Mouse (Mus musculus) heart, embryonic 13.5 days (tissue): ENCODE results near the gene Arrdc1. TPM values are rescaled to one million over a fixed set of nuclear protein-coding genes. Genes with fewer than 3 reads are reported as not detected.

Experiments
- ATAC-seq: fragments of 200-750 bp; cut with Nextera tagmentation; 2 replicates; pipeline ENCODE4 v1.8.0; 2017; ENCODE audit warnings: moderate TSS enrichment; ENCODE audit not compliant: insufficient number of reproducible peaks, low FRiP score, low TSS enrichment; ENCODE audit errors: extremely low read depth
- H3K27ac ChIP-seq: fragments of 300-500 bp; sonication (generic); replicated peaks from 2 replicates; pipeline ENCODE4 v1.5.1; 2015; ENCODE audit warnings: moderate library complexity, mild to moderate bottlenecking, inconsistent platforms
- H3K27me3 ChIP-seq: fragments of 300-500 bp; sonication (generic); replicated peaks from 2 replicates; pipeline ENCODE4 v1.6.1; 2015; ENCODE audit warnings: mild to moderate bottlenecking, inconsistent platforms
- H3K36me3 ChIP-seq: fragments of 300-500 bp; sonication (generic); 2 replicates; pipeline ENCODE4 v1.6.1; 2015; ENCODE audit warnings: mild to moderate bottlenecking, inconsistent platforms
- H3K4me1 ChIP-seq: fragments of 300-500 bp; sonication (generic); 2 replicates; pipeline ENCODE4 v1.6.1; 2015; ENCODE audit warnings: inconsistent platforms
- H3K4me2 ChIP-seq: fragments of 300-500 bp; sonication (generic); 2 replicates; pipeline ENCODE4 v1.6.1; 2015; ENCODE audit warnings: inconsistent platforms, mild to moderate bottlenecking, moderate library complexity
- H3K4me3 ChIP-seq: fragments of 300-500 bp; sonication (generic); 2 replicates; pipeline ENCODE4 v1.5.1; 2015; ENCODE audit warnings: moderate library complexity, mild to moderate bottlenecking, inconsistent platforms
- H3K9ac ChIP-seq: fragments of 300-500 bp; sonication (generic); 2 replicates; pipeline ENCODE4 v1.6.1; 2015; ENCODE audit warnings: inconsistent platforms, mild to moderate bottlenecking, moderate library complexity
- H3K9me3 ChIP-seq: fragments of 300-500 bp; sonication (generic); 2 replicates; pipeline ENCODE4 v1.6.1; 2016; ENCODE audit warnings: inconsistent platforms
- WGBS: fragments of 180-500 bp; shearing (Covaris S2); methylation state at CpG from one replicate; pipeline ENCODE4 v1.1.7; 2015; ENCODE audit warnings: mixed read lengths; 5-methylcytosine and 5-hydroxymethylcytosine counted together
- microRNA-seq: library from miRNA; unstranded; fragments of <30 nt; microRNA quantifications from one replicate; pipeline ENCODE4, GENCODE M21; 2016
- polyA plus RNA-seq: library from polyadenylated mRNA; unstranded; fragments of >200 nt; fragmentation: Nextera tagmentation; extraction: Ambion mirVana; gene quantifications from 2 replicates; pipeline ENCODE4 v1.2.1, GENCODE M21; 2015

Arrdc1 gene
- polyA plus RNA-seq, 1 experiment from 2014 or later: 15.0 TPM

GRCm38 (mm10) chr2:24896761-24897160, 38.3 kb downstream of the Arrdc1 start:
- no peak overlapping the region for H3K4me3 ChIP-seq
- H3K4me2 ChIP-seq: no peak overlapping the region
- H3K9ac ChIP-seq: no peak overlapping the region
- H3K27me3 ChIP-seq: no peaks in the 10 kb centered on the region
- ATAC-seq: no peak
- 81% methylated on average over 4 of the region's 4 CpGs for WGBS
- no peaks in the 10 kb centered on the region for H3K9me3 ChIP-seq
- no peak overlapping the region for H3K27ac ChIP-seq
- H3K36me3 ChIP-seq: peaks cover 12% of the 10 kb centered on the region
- peaks cover 24% of the 10 kb centered on the region for H3K4me1 ChIP-seq

- H3K9me3 ChIP-seq: no peaks in the 10 kb centered on the region
- no peak overlapping the region for H3K4me2 ChIP-seq
- H3K27ac ChIP-seq: no peak overlapping the region
- H3K36me3 ChIP-seq: peaks cover 12% of the 10 kb centered on the region
- no peak for ATAC-seq
- no peaks in the 10 kb centered on the region for H3K27me3 ChIP-seq
- 91% methylated on average over 1 of the region's 1 CpGs for WGBS
- H3K4me3 ChIP-seq: no peak overlapping the region
- peaks cover 27% of the 10 kb centered on the region for H3K4me1 ChIP-seq
- H3K9ac ChIP-seq: no peak overlapping the region
Measured at GRCm38 (mm10) chr2:24894211-24894610, 40.8 kb downstream of the Arrdc1 start.

GRCm38 (mm10) chr2:24892318-24892717, 42.7 kb downstream of the Arrdc1 start:
- 86% methylated on average over 5 of the region's 5 CpGs for WGBS
- ATAC-seq: no peak

GRCm38 (mm10) chr2:24890541-24891447, 44.3 kb downstream of the Arrdc1 start:
- H3K36me3 ChIP-seq: peaks cover 14% of the 10 kb centered on the region
- 58% methylated on average over 6 of the region's 6 CpGs for WGBS
- H3K4me2 ChIP-seq: no peak overlapping the region
- H3K4me1 ChIP-seq: peaks cover 27% of the 10 kb centered on the region
- no peak overlapping the region for H3K9ac ChIP-seq
- ATAC-seq: no peak
- no peak overlapping the region for H3K27ac ChIP-seq
- no peak overlapping the region for H3K4me3 ChIP-seq
- H3K9me3 ChIP-seq: no peaks in the 10 kb centered on the region
- no peaks in the 10 kb centered on the region for H3K27me3 ChIP-seq

More at GRCm38 (mm10) chr2:24892318-24892717, 42.7 kb downstream of the Arrdc1 start:
- H3K9ac ChIP-seq: no peak overlapping the region
- no peaks in the 10 kb centered on the region for H3K27me3 ChIP-seq
- H3K27ac ChIP-seq: no peak overlapping the region
- H3K9me3 ChIP-seq: no peaks in the 10 kb centered on the region
- H3K4me3 ChIP-seq: no peak overlapping the region
- no peak overlapping the region for H3K4me2 ChIP-seq
- peaks cover 27% of the 10 kb centered on the region for H3K4me1 ChIP-seq
- H3K36me3 ChIP-seq: no peaks in the 10 kb centered on the region

- WGBS: 80% methylated on average over 5 of the region's 5 CpGs
- H3K27ac ChIP-seq: no peak overlapping the region
- H3K9ac ChIP-seq: no peak overlapping the region
- H3K4me2 ChIP-seq: no peak overlapping the region
- no peaks in the 10 kb centered on the region for H3K9me3 ChIP-seq
- no peak overlapping the region for H3K4me3 ChIP-seq
- no peaks in the 10 kb centered on the region for H3K27me3 ChIP-seq
- peaks cover 29% of the 10 kb centered on the region for H3K36me3 ChIP-seq
- ATAC-seq: no peak
- peaks cover 27% of the 10 kb centered on the region for H3K4me1 ChIP-seq
Measured at GRCm38 (mm10) chr2:24888895-24889294, 46.2 kb downstream of the Arrdc1 start.

- no peaks in the 10 kb centered on the region for H3K27me3 ChIP-seq
- H3K4me2 ChIP-seq: no peak overlapping the region
- H3K9me3 ChIP-seq: no peaks in the 10 kb centered on the region
- WGBS: 93% methylated on average over 2 of the region's 2 CpGs
- no peak overlapping the region for H3K27ac ChIP-seq
- peaks cover 81% of the 10 kb centered on the region for H3K36me3 ChIP-seq
- H3K9ac ChIP-seq: no peak overlapping the region
- no peak overlapping the region for H3K4me3 ChIP-seq
- ATAC-seq: no peak
- H3K4me1 ChIP-seq: no peaks in the 10 kb centered on the region
Measured at GRCm38 (mm10) chr2:24880686-24881085, 54.4 kb downstream of the Arrdc1 start.

Small RNA genes within 50 kb of the gene (microRNA-seq; reads per million reads assigned to microRNA genes)
- not detected for gene Gm22875

Other genes starting within 250 kb of the Arrdc1 start
- gene Cacna1b, start 172.1 kb downstream of the Arrdc1 start, polyA plus RNA-seq: 0.15 TPM in 2 replicates
- 52.3 and 55.5 TPM in 2 replicates for gene Ehmt1, start 15.6 kb downstream of the Arrdc1 start, polyA plus RNA-seq
- gene Zmynd19, start 14.5 kb upstream of the Arrdc1 start, polyA plus RNA-seq: 8.1 and 10.0 TPM in 2 replicates
- 18.5 and 20.0 TPM in 2 replicates for gene Dph7, start 27.1 kb upstream of the Arrdc1 start, polyA plus RNA-seq
- 109 and 125 TPM in 2 replicates for gene Mrpl41, start 39.8 kb upstream of the Arrdc1 start, polyA plus RNA-seq
- gene Pnpla7, start 40.8 kb upstream of the Arrdc1 start, polyA plus RNA-seq: 7.7 and 8.7 TPM in 2 replicates
- 49.4 and 51.0 TPM in 2 replicates for gene Nsmf, start 119.1 kb upstream of the Arrdc1 start, polyA plus RNA-seq
- gene Entpd8, start 145.1 kb upstream of the Arrdc1 start, polyA plus RNA-seq: not detected in 2 replicates
- gene Noxa1, start 159.9 kb upstream of the Arrdc1 start, polyA plus RNA-seq: 0.09 TPM in 1 of 2 replicates, not detected in the other
- 7.7 and 8.2 TPM in 2 replicates for gene Nrarp, start 245.5 kb upstream of the Arrdc1 start, polyA plus RNA-seq